Mouse (Mus musculus) testis, postnatal 14 days (tissue): ENCODE results near the gene Hfe2.
A peak's percentile ranks its signal among the peaks of the same experiment; 100 is the strongest.
"Not testable (repeated sequence)": the region's sequence is repeated elsewhere in the genome, so short reads cannot be mapped to it uniquely, and the experiment has no call there.

Experiments used
- DNase-seq: peaks from one replicate; pipeline ENCODE4 v3.0.0; 2021; ENCODE audit warnings: low spot score

The Hfe2 gene

GRCm38 (mm10) chr3:96496620-96497275, 28.2 kb upstream of the Hfe2 start:
- DNase-seq, result not testable (repeated sequence)

GRCm38 (mm10) chr3:96497451-96498028, 27.4 kb upstream of the Hfe2 start:
- DNase-seq, result peak; percentile 75

- DNase-seq, result no peak
Measured at GRCm38 (mm10) chr3:96498476-96499245, 26.3 kb upstream of the Hfe2 start.

- DNase-seq, result peak; percentile 70
Measured at GRCm38 (mm10) chr3:96499481-96500288, 25.3 kb upstream of the Hfe2 start.

- peak; percentile 88 for DNase-seq
Measured at GRCm38 (mm10) chr3:96500289-96500621, 24.7 kb upstream of the Hfe2 start.

GRCm38 (mm10) chr3:96500691-96501265, 24.2 kb upstream of the Hfe2 start:
- DNase-seq, result peak; percentile 84

- peak; percentile 74 for DNase-seq
Measured at GRCm38 (mm10) chr3:96501391-96502115, 23.4 kb upstream of the Hfe2 start.

GRCm38 (mm10) chr3:96502181-96503082, 22.5 kb upstream of the Hfe2 start:
- DNase-seq, result no peak

- DNase-seq, result no peak
Measured at GRCm38 (mm10) chr3:96503083-96503450, 21.9 kb upstream of the Hfe2 start.

GRCm38 (mm10) chr3:96503946-96504345, 21.0 kb upstream of the Hfe2 start:
- no peak for DNase-seq

- DNase-seq, result no peak
Measured at GRCm38 (mm10) chr3:96504931-96505330, 20.0 kb upstream of the Hfe2 start.

- no peak for DNase-seq
Measured at GRCm38 (mm10) chr3:96506396-96507047, 18.4 kb upstream of the Hfe2 start.

- DNase-seq, result not testable (repeated sequence)
Measured at GRCm38 (mm10) chr3:96507966-96508365, 17.0 kb upstream of the Hfe2 start.

- no peak for DNase-seq
Measured at GRCm38 (mm10) chr3:96520171-96520570, 4.8 kb upstream of the Hfe2 start.

GRCm38 (mm10) chr3:96522149-96522548, 2.8 kb upstream of the Hfe2 start:
- DNase-seq, result no peak

- DNase-seq, result no peak
Measured at GRCm38 (mm10) chr3:96524028-96524810, 753 bp upstream of the Hfe2 start.

GRCm38 (mm10) chr3:96526013-96526762, 1.2 kb downstream of the Hfe2 start:
- no peak for DNase-seq

GRCm38 (mm10) chr3:96526864-96527542, 2.0 kb downstream of the Hfe2 start:
- no peak for DNase-seq
